Mouse (Mus musculus) CH12.LX (cell line): ENCODE measurements at regions not wholly inside any gene's neighbourhood (a gene's known extent, or its start where the extent isn't known, plus 50 kb on each side); places are given as distances from the start of the nearest gene placed in this dataset.

Experiments
- DNase-seq: peaks from one replicate; pipeline ENCODE4 v3.0.0-alpha.2; 2013; ENCODE audit errors: extremely low read depth
- H3K27ac ChIP-seq: 2 replicates; pipeline ENCODE4 v1.5.1; 2012; ENCODE audit warnings: low read depth, mild to moderate bottlenecking, control low read depth, moderate library complexity; ENCODE audit not compliant: insufficient read depth
- H3K27me3 ChIP-seq: replicated peaks from 2 replicates; pipeline ENCODE3; 2012; ENCODE audit warnings: inconsistent platforms
- H3K36me3 ChIP-seq, 2 experiments: replicated peaks in 1 of 2; 2 replicates each; pipeline versions ENCODE3 to v1.6.1; 2012; ENCODE audit warnings: inconsistent platforms in 1 of 2, low read length in 1 of 2, mild to moderate bottlenecking in 1 of 2, mixed read lengths in 1 of 2, moderate library complexity in 1 of 2; ENCODE audit not compliant: control insufficient read depth in 1 of 2, insufficient read depth in 1 of 2
- H3K4me1 ChIP-seq, 2 experiments: 2 replicates each; pipeline ENCODE4 v1.6.1; 2012; ENCODE audit warnings: inconsistent platforms in 1 of 2, moderate library complexity in 1 of 2; ENCODE audit not compliant: insufficient read depth in 2 of 2, control insufficient read depth in 1 of 2
- H3K4me2 ChIP-seq: 2 replicates; pipeline ENCODE4 v1.6.1; 2012; ENCODE audit warnings: low read depth, mild to moderate bottlenecking, control low read depth; ENCODE audit not compliant: poor library complexity, insufficient read depth, severe bottlenecking
- H3K4me3 ChIP-seq, 3 experiments: fragments of 150-350 bp in 1 of 3; sonication (generic) in 1 of 3; replicated peaks in 1 of 3; 2 replicates each; pipeline versions ENCODE3 to v1.5.1; 2011 to 2012; ENCODE audit warnings: low read depth in 2 of 3, low read length in 2 of 3, mild to moderate bottlenecking in 2 of 3, moderate library complexity in 2 of 3, control low read depth in 1 of 3, improper control_type of control experiment in 1 of 3, inconsistent platforms in 1 of 3, mixed read lengths in 1 of 3; ENCODE audit not compliant: poor library complexity in 1 of 3
- H3K79me2 ChIP-seq: replicated peaks from 2 replicates; pipeline ENCODE4 v1.6.1; 2012; ENCODE audit warnings: mild to moderate bottlenecking, moderate library complexity; ENCODE audit not compliant: control insufficient read depth, poor library complexity, insufficient read depth, severe bottlenecking; ENCODE audit errors: extremely low read depth
- H3K9ac ChIP-seq: 2 replicates; pipeline ENCODE4 v1.6.1; 2012; ENCODE audit warnings: low read depth, mild to moderate bottlenecking, control low read depth, moderate library complexity; ENCODE audit not compliant: insufficient read depth
- H3K9me3 ChIP-seq: replicated peaks from 2 replicates; pipeline ENCODE3; 2012; ENCODE audit warnings: low read length, inconsistent platforms, mixed read lengths
- BHLHE40 ChIP-seq: IDR thresholded peaks from 2 replicates; pipeline ENCODE4 v1.6.1; 2011; ENCODE audit warnings: mild to moderate bottlenecking, low read depth, low read length, improper control_type of control experiment
- CHD1 ChIP-seq: IDR thresholded peaks from 2 replicates; pipeline ENCODE4 v1.6.1; 2012; ENCODE audit warnings: low read depth, low read length, improper control_type of control experiment, inconsistent platforms
- CHD2 ChIP-seq: IDR thresholded peaks from 2 replicates; pipeline ENCODE4 v1.6.1; 2011; ENCODE audit warnings: low read length, improper control_type of control experiment
- CTCF ChIP-seq, 2 experiments: IDR thresholded peaks in 1 of 2; conservative IDR thresholded peaks in 1 of 2; 2 replicates each; pipeline ENCODE4 v1.5.1; 2011 to 2012; ENCODE audit warnings: low read depth in 2 of 2, low read length in 2 of 2, improper control_type of control experiment in 1 of 2, inconsistent platforms in 1 of 2, mild to moderate bottlenecking in 1 of 2, moderate library complexity in 1 of 2
- E2F4 ChIP-seq: IDR thresholded peaks from 2 replicates; pipeline ENCODE4 v1.6.1; 2011; ENCODE audit warnings: low read depth, low read length, improper control_type of control experiment; ENCODE audit not compliant: insufficient replicate concordance
- ELF1 ChIP-seq: IDR thresholded peaks from 2 replicates; pipeline ENCODE4 v1.6.1; 2014; ENCODE audit warnings: low read depth, mild to moderate bottlenecking, inconsistent platforms, low read length, improper control_type of control experiment
- ETS1 ChIP-seq: conservative IDR thresholded peaks from 2 replicates; pipeline ENCODE4 v1.6.1; 2012; ENCODE audit warnings: low read depth, mild to moderate bottlenecking, inconsistent platforms, low read length, improper control_type of control experiment, moderate library complexity
- GABPA ChIP-seq: IDR thresholded peaks from 2 replicates; pipeline ENCODE4 v1.6.1; 2012; ENCODE audit warnings: low read depth, low read length, improper control_type of control experiment, inconsistent platforms; ENCODE audit not compliant: insufficient replicate concordance
- HCFC1 ChIP-seq: IDR thresholded peaks from 2 replicates; pipeline ENCODE4 v1.6.1; 2012; ENCODE audit warnings: low read depth, mild to moderate bottlenecking, inconsistent platforms, low read length, improper control_type of control experiment
- IRF4 ChIP-seq: IDR thresholded peaks from 2 replicates; pipeline ENCODE4 v1.6.1; 2014; ENCODE audit warnings: low read depth, mild to moderate bottlenecking, inconsistent platforms, low read length, improper control_type of control experiment
- JUND ChIP-seq: conservative IDR thresholded peaks from 2 replicates; pipeline ENCODE4 v1.6.1; 2011; ENCODE audit warnings: low read depth, low read length, improper control_type of control experiment
- KAT2A ChIP-seq: IDR thresholded peaks from 2 replicates; pipeline ENCODE4 v1.6.1; 2012; ENCODE audit warnings: low read length, improper control_type of control experiment, inconsistent platforms; ENCODE audit not compliant: insufficient replicate concordance
- MAFK ChIP-seq: IDR thresholded peaks from 2 replicates; pipeline ENCODE4 v1.6.1; 2011; ENCODE audit warnings: low read length, improper control_type of control experiment; ENCODE audit not compliant: insufficient replicate concordance
- MAX ChIP-seq: IDR thresholded peaks from 2 replicates; pipeline ENCODE4 v1.6.1; 2011; ENCODE audit warnings: low read length, improper control_type of control experiment
- MAZ ChIP-seq: IDR thresholded peaks from 2 replicates; pipeline ENCODE4 v1.6.1; 2012; ENCODE audit warnings: low read depth, mild to moderate bottlenecking, inconsistent platforms, low read length, improper control_type of control experiment, moderate library complexity
- MEF2A ChIP-seq: IDR thresholded peaks from 2 replicates; pipeline ENCODE4 v1.6.1; 2014; ENCODE audit warnings: low read depth, mild to moderate bottlenecking, inconsistent platforms, low read length, improper control_type of control experiment, borderline replicate concordance
- MXI1 ChIP-seq: IDR thresholded peaks from 2 replicates; pipeline ENCODE4 v1.6.1; 2011; ENCODE audit warnings: mild to moderate bottlenecking, low read depth, low read length, improper control_type of control experiment
- MYC ChIP-seq: IDR thresholded peaks from 2 replicates; pipeline ENCODE4 v1.6.1; 2011; ENCODE audit warnings: low read depth, mild to moderate bottlenecking, improper control_type of control experiment, low read length
- NELFE ChIP-seq: IDR thresholded peaks from 2 replicates; pipeline ENCODE4 v1.6.1; 2011; ENCODE audit warnings: low read depth, low read length, improper control_type of control experiment
- NRF1 ChIP-seq: IDR thresholded peaks from 2 replicates; pipeline ENCODE4 v1.6.1; 2014; ENCODE audit warnings: low read depth, mild to moderate bottlenecking, inconsistent platforms, low read length, improper control_type of control experiment, moderate library complexity
- PAX5 ChIP-seq: IDR thresholded peaks from 2 replicates; pipeline ENCODE4 v1.6.1; 2012; ENCODE audit warnings: low read length, inconsistent platforms, mixed read lengths
- SIN3A ChIP-seq: IDR thresholded peaks from 2 replicates; pipeline ENCODE4 v1.6.1; 2012; ENCODE audit warnings: low read length, improper control_type of control experiment, inconsistent platforms
- UBTF ChIP-seq: IDR thresholded peaks from 2 replicates; pipeline ENCODE4 v1.6.1; 2012; ENCODE audit warnings: low read depth, mild to moderate bottlenecking, inconsistent platforms, low read length, improper control_type of control experiment, moderate library complexity
- USF1 ChIP-seq: IDR thresholded peaks from 2 replicates; pipeline ENCODE4 v1.6.1; 2014; ENCODE audit warnings: low read depth, mild to moderate bottlenecking, inconsistent platforms, low read length, improper control_type of control experiment
- USF2 ChIP-seq: conservative IDR thresholded peaks from 2 replicates; pipeline ENCODE4 v1.6.1; 2011; ENCODE audit warnings: low read depth, low read length, improper control_type of control experiment
- ZKSCAN1 ChIP-seq: IDR thresholded peaks from 2 replicates; pipeline ENCODE4 v1.6.1; 2012; ENCODE audit warnings: low read depth, inconsistent platforms, low read length, improper control_type of control experiment, borderline replicate concordance
- dilution Hi-C: fragments of 300-500 bp; cut with MboI; formaldehyde crosslinking; loops from 2 replicates; pipeline ENCODE4 v1.14.3; 2020; ENCODE audit warnings: low sequenced_read_pairs; ENCODE audit not compliant: extremely low pct_unique_long_range_greater_than_20kb, extremely low pct_ligation_motif_present
- in situ Hi-C: fragments of 300-500 bp; cut with MboI; formaldehyde crosslinking; loops from 3 replicates; pipeline ENCODE4 v1.14.3; 2019; ENCODE audit warnings: low sequenced_read_pairs, low pct_ligation_motif_present, low pct_unique_long_range_greater_than_20kb, mixed read lengths

DNA sequence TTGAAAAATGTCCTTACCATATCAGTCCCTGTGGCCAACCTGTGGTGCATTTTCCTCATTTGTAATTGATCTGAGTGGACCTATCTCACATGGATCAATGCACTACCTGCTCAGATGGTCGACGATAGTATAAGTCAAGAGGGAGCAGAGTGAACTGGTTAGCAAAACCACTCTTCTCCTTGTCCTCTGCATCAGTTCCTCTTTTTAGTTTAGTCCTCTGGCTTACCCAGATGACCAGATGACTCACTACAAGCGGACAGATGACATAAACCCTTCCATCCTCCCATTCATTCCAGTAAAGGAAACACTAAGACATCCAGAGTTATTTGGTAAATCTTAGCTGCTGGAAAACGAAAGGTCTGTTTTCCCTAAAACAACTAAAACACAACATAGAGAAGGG, 509.6 kb upstream of the Klhl1 start:
- in situ Hi-C loops = no loop called here
- Histone ChIP-seq H3K4me2 (no peak overlapping the region), H3K9me3 (peaks cover 20% of the 10 kb centered on the region), H3K36me3 (no peaks in the 10 kb centered on the region), H3K27me3 (no peaks in the 10 kb centered on the region), H3K9ac (no peak overlapping the region), H3K27ac (no peak overlapping the region), H3K4me1 (no peaks in the 10 kb centered on the region), H3K79me2 (no peaks in the 10 kb centered on the region), H3K4me3 (no peak overlapping the region)
- no peak for DNase-seq
- dilution Hi-C loops = no loop called here
- TF ChIP-seq ETS1 (no peak), NRF1 (no peak), CHD2 (no peak), MAZ (no peak), HCFC1 (no peak), MXI1 (no peak), PAX5 (no peak), NELFE (no peak), USF2 (no peak), MAX (no peak), SIN3A (no peak)

GRCm38 (mm10) chr14:97006294-97006693, 487.4 kb upstream of the Klhl1 start:
- no peaks in the 10 kb centered on the region for H3K36me3 ChIP-seq
- no peaks in the 10 kb centered on the region for H3K27me3 ChIP-seq
- H3K4me1 ChIP-seq = no peaks in the 10 kb centered on the region
- H3K79me2 ChIP-seq = no peaks in the 10 kb centered on the region
- no peak overlapping the region for H3K4me3 ChIP-seq
- in situ Hi-C loops = no loop called here
- DNase-seq = no peak
- no peak overlapping the region for H3K9ac ChIP-seq
- no peak overlapping the region for H3K4me2 ChIP-seq
- no peak overlapping the region for H3K27ac ChIP-seq
- peaks cover 9% of the 10 kb centered on the region for H3K9me3 ChIP-seq
- dilution Hi-C loops = no loop called here
- no peak for TF ChIP-seq IRF4
- no peak for TF ChIP-seq KAT2A
- TF ChIP-seq USF2 = no peak
- no peak for TF ChIP-seq ETS1

GRCm38 (mm10) chr14:96995081-96995480, 476.2 kb upstream of the Klhl1 start:
- no peak for TF ChIP-seq MAX
- no peak for TF ChIP-seq MXI1
- TF ChIP-seq ZKSCAN1 = no peak
- no peak for TF ChIP-seq USF1
- no peak for TF ChIP-seq SIN3A
- no peak for TF ChIP-seq E2F4
- no peak for TF ChIP-seq MAFK
- no peak for TF ChIP-seq BHLHE40
- no peak for TF ChIP-seq UBTF
- no peak for TF ChIP-seq GABPA
- TF ChIP-seq CHD1 = no peak
- no peak for TF ChIP-seq CTCF (conservative IDR thresholded peaks at IDR 0.05 in 1 of 2, IDR thresholded peaks at IDR 0.05 in 1 of 2; ENCODE audit: low read depth in 2 of 2, low read length in 2 of 2)
- no peak for TF ChIP-seq MYC
- no peak for TF ChIP-seq ELF1
- no peak for TF ChIP-seq MEF2A
- no peak for TF ChIP-seq USF2
- TF ChIP-seq JUND = no peak
- TF ChIP-seq NELFE = no peak
- Histone ChIP-seq H3K4me1 (no peaks in the 10 kb centered on the region), H3K9ac (no peak overlapping the region), H3K27ac (no peak overlapping the region), H3K36me3 (no peaks in the 10 kb centered on the region), H3K27me3 (no peaks in the 10 kb centered on the region), H3K79me2 (no peaks in the 10 kb centered on the region), H3K4me2 (no peak overlapping the region), H3K4me3 (no peak overlapping the region), H3K9me3 (peaks cover 7% of the 10 kb centered on the region)
- in situ Hi-C loops (no loop called here), dilution Hi-C loops (no loop called here)
- DNase-seq = no peak
